In genomic region chr6:124930231-124930630, GRCm38 (mm10) we compare ENCODE assay signal across 3 mouse cellular contexts.
TF ChIP-seq lines count a peak whose summit lies in the region.

No protein-coding gene starts in this region.

TF ChIP-seq in C2C12, 6 proteins besides CTCF, POLR2A, EP300 and RAD21:
- TF ChIP-seq MYOD1 (IDR thresholded peaks at IDR 0.05; ENCODE audit: control insufficient read depth, insufficient read length, low read depth) = no peak

TF ChIP-seq in CH12.LX, 34 proteins besides CTCF, POLR2A, EP300 and RAD21:
- no peak for TF ChIP-seq JUND (conservative IDR thresholded peaks at IDR 0.05; ENCODE audit: low read depth, low read length)
- TF ChIP-seq MXI1 (IDR thresholded peaks at IDR 0.05; ENCODE audit: low read depth, low read length) = no peak
- no peak for TF ChIP-seq ETS1 (conservative IDR thresholded peaks at IDR 0.05; ENCODE audit: low read depth, low read length)
- no peak for TF ChIP-seq ZMIZ1 (IDR thresholded peaks at IDR 0.05; ENCODE audit: low read depth, low read length)
- no peak for TF ChIP-seq MEF2A (IDR thresholded peaks at IDR 0.05; ENCODE audit: borderline replicate concordance, low read depth, low read length)
- no peak for TF ChIP-seq NRF1 (IDR thresholded peaks at IDR 0.05; ENCODE audit: low read depth, low read length)
- TF ChIP-seq IRF4 (IDR thresholded peaks at IDR 0.05; ENCODE audit: low read depth, low read length) = no peak

TF ChIP-seq in myocyte, 11 proteins besides CTCF, POLR2A, EP300 and RAD21:
- TF ChIP-seq TCF3 (IDR thresholded peaks at IDR 0.05; ENCODE audit: insufficient read length, low read depth) (no peak), MYOG (IDR thresholded peaks at IDR 0.05; ENCODE audit: control insufficient read depth in 1 of 3, insufficient read depth in 1 of 3, insufficient read length in 2 of 3, low read depth in 2 of 3) (no peak), CEBPB (IDR thresholded peaks at IDR 0.05; ENCODE audit: insufficient read depth, poor library complexity, severe bottlenecking) (no peak), MYOD1 (IDR thresholded peaks at IDR 0.05; ENCODE audit: control insufficient read depth in 1 of 3, insufficient read length in 2 of 3, low read depth in 2 of 3) (no peak), E2F4 (IDR thresholded peaks at IDR 0.05; ENCODE audit: insufficient read depth) (no peak), TCF12 (IDR thresholded peaks at IDR 0.05; ENCODE audit: insufficient read depth, poor library complexity, severe bottlenecking) (no peak), USF1 (IDR thresholded peaks at IDR 0.05; ENCODE audit: low read depth) (no peak), MAX (IDR thresholded peaks at IDR 0.05; ENCODE audit: low read depth) (no peak)
